Mouse (Mus musculus) heart, embryonic 14.5 days (tissue): ENCODE data around the gene Obsl1. TPM values are rescaled to one million over a fixed set of nuclear protein-coding genes. Genes with fewer than 3 reads are reported as not detected.

Experiments
- ATAC-seq: fragments of 200-750 bp; cut with Nextera tagmentation; 2 replicates; pipeline ENCODE4 v1.8.0; 2017; ENCODE audit warnings: low read depth, moderate TSS enrichment; ENCODE audit not compliant: insufficient number of reproducible peaks, insufficient read depth, low FRiP score
- H3K27ac ChIP-seq, 2 experiments: fragments of 200-500 bp in 1 of 2; fragments of 300-500 bp in 1 of 2; sonication (generic) in 1 of 2; replicated peaks in 1 of 2; 2 replicates each; pipeline ENCODE4 v1.5.1; 2012 to 2014; ENCODE audit warnings: low read depth in 2 of 2, low read length in 2 of 2, control low read depth in 1 of 2, mild to moderate bottlenecking in 1 of 2, mixed read lengths in 1 of 2; ENCODE audit not compliant: control insufficient read depth in 1 of 2, insufficient read depth in 1 of 2
- H3K27me3 ChIP-seq: fragments of 300-500 bp; sonication (generic); 2 replicates; pipeline ENCODE4 v1.6.1; 2014; ENCODE audit warnings: mild to moderate bottlenecking, low read length, control low read depth; ENCODE audit not compliant: control insufficient read depth, insufficient read depth
- H3K36me3 ChIP-seq: fragments of 300-500 bp; sonication (generic); 2 replicates; pipeline ENCODE4 v1.6.1; 2014; ENCODE audit warnings: mild to moderate bottlenecking, control low read depth, low read length, mixed read lengths; ENCODE audit not compliant: control insufficient read depth, insufficient read depth
- H3K4me1 ChIP-seq, 2 experiments: fragments of 200-500 bp in 1 of 2; fragments of 300-500 bp in 1 of 2; sonication (generic) in 1 of 2; 2 replicates each; pipeline ENCODE4 v1.6.1; 2012 to 2014; ENCODE audit warnings: low read length in 2 of 2, control low read depth in 1 of 2, mixed read lengths in 1 of 2; ENCODE audit not compliant: control insufficient read depth in 2 of 2, insufficient read depth in 2 of 2
- H3K4me2 ChIP-seq: fragments of 300-500 bp; sonication (generic); 2 replicates; pipeline ENCODE4 v1.6.1; 2014; ENCODE audit warnings: mild to moderate bottlenecking, low read length
- H3K4me3 ChIP-seq, 2 experiments: fragments of 200-500 bp in 1 of 2; fragments of 300-500 bp in 1 of 2; sonication (generic) in 1 of 2; 2 replicates each; pipeline ENCODE4 v1.5.1; 2012 to 2014; ENCODE audit warnings: low read length in 2 of 2, mild to moderate bottlenecking in 2 of 2, control low read depth in 1 of 2, low read depth in 1 of 2, moderate library complexity in 1 of 2; ENCODE audit not compliant: control insufficient read depth in 1 of 2, insufficient read depth in 1 of 2
- H3K9ac ChIP-seq: fragments of 300-500 bp; sonication (generic); 2 replicates; pipeline ENCODE4 v1.6.1; 2014; ENCODE audit warnings: mild to moderate bottlenecking, low read length
- H3K9me3 ChIP-seq: fragments of 300-500 bp; sonication (generic); 2 replicates; pipeline ENCODE4 v1.6.1; 2016; ENCODE audit warnings: low read length, control low read depth; ENCODE audit not compliant: control insufficient read depth
- WGBS: fragments of 180-500 bp; shearing (Covaris S2); extraction: QIAGEN DNeasy Blood & Tissue Kit; methylation state at CpG from one replicate; pipeline ENCODE4 v1.1.7; 2014; 5-methylcytosine and 5-hydroxymethylcytosine counted together
- polyA plus RNA-seq: library from polyadenylated mRNA; unstranded; fragments of >200 nt; fragmentation: Nextera tagmentation; extraction: Ambion mirVana; gene quantifications from 2 replicates; pipeline ENCODE4 v1.2.1, GENCODE M21; 2014

Gene Obsl1
- polyA plus RNA-seq, 1 experiment from 2014 or later: 124 TPM

DNA sequence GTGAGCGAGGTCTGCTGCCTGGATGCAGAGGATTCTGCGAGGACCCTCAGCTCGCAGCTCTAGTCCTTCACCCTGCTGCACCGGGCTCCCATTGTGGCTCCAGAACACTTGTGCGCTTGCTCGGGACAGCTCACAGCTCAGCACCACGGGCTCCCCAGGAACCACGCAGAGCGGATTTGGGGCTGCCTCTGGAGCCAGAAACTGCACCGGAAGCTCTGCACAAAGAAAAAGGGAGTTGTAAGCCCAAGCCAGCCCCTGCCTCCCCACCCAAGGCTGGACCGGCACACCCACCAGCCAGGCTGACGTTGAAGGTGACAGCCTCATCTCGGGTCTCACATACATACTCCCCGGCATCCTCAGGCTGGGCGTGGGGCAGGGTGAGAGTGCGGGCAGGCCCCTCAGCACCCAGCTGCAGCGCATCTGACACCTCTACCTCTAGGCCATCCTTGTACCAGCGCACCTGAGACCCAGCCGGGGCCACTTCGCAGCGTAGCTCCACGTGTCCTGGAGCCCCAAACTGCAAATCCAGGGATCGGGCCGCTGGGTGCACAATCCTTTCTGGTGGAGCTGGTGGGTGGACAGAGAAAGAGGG lies 13.6 kb downstream of the Obsl1 start:
- no peaks in the 10 kb centered on the region; the same call in 1 of the 2 replicates for H3K27me3 ChIP-seq
- H3K36me3 ChIP-seq: peaks cover 91% of the 10 kb centered on the region
- no peak overlapping the region for H3K4me2 ChIP-seq
- no peaks in the 10 kb centered on the region for H3K9me3 ChIP-seq
- H3K27ac ChIP-seq: no peak overlapping the region
- peaks cover 4 to 5% of the 10 kb centered on the region in 2 experiments; a peak in 3 of 4 replicates for H3K4me1 ChIP-seq
- no peak for ATAC-seq
- no peak overlapping the region for H3K9ac ChIP-seq
- H3K4me3 ChIP-seq: no peak overlapping the region
- WGBS: 61% methylated on average over 24 of the region's 24 CpGs

DNA sequence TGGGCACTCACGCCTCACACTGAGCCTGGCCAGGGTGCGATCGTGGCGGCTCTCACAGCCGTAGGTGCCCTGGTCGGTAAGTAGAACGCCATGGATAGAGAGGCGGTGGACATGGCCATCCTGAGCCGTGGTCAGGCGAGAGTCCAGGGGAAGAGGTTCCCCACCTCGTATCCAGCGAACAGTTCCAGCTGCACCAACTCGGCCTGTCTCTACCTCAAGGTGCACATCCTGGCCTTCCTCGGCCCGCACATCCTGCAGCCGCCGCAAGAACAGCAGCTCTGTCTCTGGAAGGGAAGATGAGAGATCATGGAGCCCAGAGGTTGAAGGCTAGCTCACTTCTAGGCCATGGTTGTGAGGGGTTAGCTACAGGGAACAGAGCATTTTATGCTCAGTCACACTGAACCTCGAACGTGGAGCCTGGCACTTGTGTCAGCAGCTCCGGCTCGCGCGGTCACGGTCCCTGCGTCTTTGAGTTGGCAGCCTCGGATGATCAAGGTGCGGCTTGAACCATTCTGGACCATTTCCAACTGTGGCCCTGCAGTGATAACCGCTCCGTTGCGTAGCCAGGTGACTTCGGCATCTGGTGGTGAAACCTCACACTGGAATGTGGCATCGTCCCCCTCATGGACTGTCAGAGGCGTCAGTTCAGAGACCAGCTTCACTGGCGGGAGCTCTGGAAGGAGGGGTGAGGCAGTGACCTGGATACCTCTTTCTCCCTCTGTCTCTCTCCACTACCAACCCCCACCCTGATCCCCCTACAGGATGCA lies 15.3 kb downstream of the Obsl1 start:
- H3K27ac ChIP-seq: no peak overlapping the region
- H3K9me3 ChIP-seq: no peaks in the 10 kb centered on the region
- ATAC-seq: no peak
- H3K9ac ChIP-seq: no peak overlapping the region
- no peak overlapping the region for H3K4me2 ChIP-seq
- 81% methylated on average over 34 of the region's 34 CpGs for WGBS
- H3K27me3 ChIP-seq: peaks cover 15% of the 10 kb centered on the region
- peaks cover 9% of the 10 kb centered on the region in 2 experiments; a peak in 3 of 4 replicates for H3K4me1 ChIP-seq
- peaks cover 86% of the 10 kb centered on the region for H3K36me3 ChIP-seq
- no peak overlapping the region for H3K4me3 ChIP-seq

DNA sequence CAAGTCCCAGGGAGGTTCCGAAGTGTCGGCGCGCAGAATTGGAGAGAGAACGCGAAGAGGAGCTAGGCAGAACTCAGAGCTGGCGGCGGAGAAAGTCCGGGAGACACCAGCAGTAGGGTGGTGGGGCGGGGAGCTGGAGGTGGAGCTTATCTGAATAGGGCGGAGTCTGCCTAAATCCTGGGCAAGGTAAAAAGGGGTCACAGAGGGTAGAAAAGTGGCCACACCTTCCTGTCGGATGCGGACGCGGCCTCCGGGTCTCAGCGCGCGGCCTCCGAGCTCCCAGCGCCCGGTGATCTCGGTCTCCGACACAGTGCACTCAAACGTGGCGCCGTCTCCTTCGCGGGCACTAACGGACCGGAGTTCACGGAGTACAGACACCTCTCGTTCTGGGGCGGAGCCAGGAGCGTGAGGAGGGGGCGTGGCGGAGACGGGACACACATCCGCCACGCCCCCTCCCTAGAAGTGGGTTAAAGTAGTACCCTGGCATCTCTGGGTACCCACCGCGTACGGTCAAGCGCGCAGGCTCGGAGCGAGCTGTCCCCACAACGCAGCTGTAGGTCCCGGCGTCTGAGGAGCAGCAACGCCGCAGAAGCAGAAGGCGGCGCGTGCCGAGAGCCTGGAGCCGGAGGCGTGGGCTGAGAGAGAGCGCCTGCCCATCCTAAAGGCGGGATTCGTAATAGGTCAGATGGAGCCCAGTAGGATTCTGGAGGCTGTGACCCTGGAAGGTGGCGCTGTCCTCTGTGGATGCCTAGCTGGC lies 18.7 kb downstream of the Obsl1 start:
- Histone ChIP-seq H3K4me1 (peaks cover 9% of the 10 kb centered on the region in 2 experiments; a peak in 3 of 4 replicates), H3K9ac (peak overlapping the region; percentile 58), H3K27me3 (peaks cover 45% of the 10 kb centered on the region), H3K27ac (no peak overlapping the region), H3K36me3 (peaks cover 69% of the 10 kb centered on the region), H3K4me2 (peak overlapping the region; percentile 78), H3K9me3 (no peaks in the 10 kb centered on the region), H3K4me3 (peak overlapping the region; percentile 41 to 47)
- WGBS: 4% methylated on average over 60 of the region's 62 CpGs
- peak; percentile 53 for ATAC-seq

DNA sequence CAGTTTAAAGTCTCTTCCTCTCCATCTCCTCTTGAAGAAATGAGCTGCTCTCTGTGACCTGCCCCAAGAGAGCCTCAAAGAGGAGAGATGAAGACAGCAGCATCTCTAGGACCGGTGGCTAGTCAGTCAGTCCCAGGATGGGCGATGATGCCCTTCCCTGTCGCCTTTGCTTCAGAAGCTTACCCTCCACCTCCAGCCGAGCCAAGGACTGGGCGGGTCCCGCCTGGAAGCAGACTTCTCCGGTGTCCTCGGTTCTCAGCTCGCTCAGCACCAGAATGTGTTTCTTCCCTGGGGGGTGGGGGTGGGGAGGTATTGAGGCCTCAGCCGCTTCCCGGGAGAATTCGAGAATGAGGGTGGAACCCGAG lies 19.2 kb downstream of the Obsl1 start:
- 16% methylated on average over 13 of the region's 13 CpGs for WGBS
- Histone ChIP-seq H3K4me3 (peak overlapping the region; percentile 41 to 47), H3K9ac (no peak overlapping the region), H3K4me2 (peak overlapping the region; percentile 78), H3K36me3 (peaks cover 64% of the 10 kb centered on the region), H3K9me3 (no peaks in the 10 kb centered on the region), H3K4me1 (peaks cover 9% of the 10 kb centered on the region in 2 experiments; a peak in 3 of 4 replicates), H3K27me3 (peaks cover 51% of the 10 kb centered on the region), H3K27ac (no peak overlapping the region)
- ATAC-seq: no peak

DNA sequence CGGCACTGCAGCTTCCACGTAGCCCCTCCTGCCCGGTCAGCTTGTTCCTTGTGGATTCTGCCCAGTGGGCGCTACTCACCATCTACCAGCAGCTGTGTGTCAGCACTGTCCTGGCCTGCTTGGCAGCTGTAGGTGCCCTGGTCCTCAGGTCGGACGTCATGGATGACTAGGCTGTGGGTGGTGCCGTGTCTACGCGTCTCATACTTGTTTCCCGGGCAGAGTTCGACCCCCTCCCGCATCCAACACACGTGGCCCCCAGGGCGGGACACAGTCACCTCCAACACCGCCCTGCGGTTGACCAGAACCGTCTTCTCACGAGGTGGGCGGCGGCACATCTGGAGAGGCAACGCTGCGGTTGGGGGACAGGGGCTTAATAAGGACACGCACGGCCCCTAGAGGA lies 19.7 kb downstream of the Obsl1 start:
- H3K4me2 ChIP-seq: no peak overlapping the region
- no peaks in the 10 kb centered on the region for H3K9me3 ChIP-seq
- peaks cover 56% of the 10 kb centered on the region for H3K27me3 ChIP-seq
- H3K4me1 ChIP-seq: peaks cover 9% of the 10 kb centered on the region in 2 experiments; a peak in 3 of 4 replicates
- H3K9ac ChIP-seq: no peak overlapping the region
- peaks cover 59% of the 10 kb centered on the region for H3K36me3 ChIP-seq
- WGBS: 36% methylated on average over 24 of the region's 24 CpGs
- ATAC-seq: no peak
- H3K4me3 ChIP-seq: no peak overlapping the region
- H3K27ac ChIP-seq: no peak overlapping the region

DNA sequence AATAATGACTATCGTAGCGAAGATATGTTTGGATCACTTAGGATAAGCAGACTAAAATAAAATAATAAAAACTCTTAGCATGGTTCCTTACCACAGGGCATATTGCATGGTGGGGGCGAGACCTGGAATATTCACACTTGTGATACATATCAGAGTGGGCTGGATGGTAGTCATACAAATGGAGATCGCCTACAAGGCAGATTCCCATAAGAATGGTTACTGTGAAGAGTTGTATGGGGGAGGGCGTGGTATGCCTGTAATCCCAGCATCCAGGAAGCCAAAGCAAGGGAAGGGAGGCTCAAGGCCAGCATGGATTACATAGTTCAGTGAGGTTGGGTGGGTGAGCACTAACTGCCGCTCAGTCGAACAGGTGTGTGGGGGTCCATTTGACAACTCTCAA lies 25.5 kb downstream of the Obsl1 start:
- Histone ChIP-seq H3K4me2 (no peak overlapping the region), H3K9me3 (no peaks in the 10 kb centered on the region), H3K4me3 (no peak overlapping the region), H3K27ac (no peak overlapping the region), H3K9ac (no peak overlapping the region), H3K4me1 (peaks cover 12 to 24% of the 10 kb centered on the region in 2 experiments), H3K27me3 (peaks cover 75% of the 10 kb centered on the region), H3K36me3 (peaks cover 25% of the 10 kb centered on the region)
- WGBS: 80% methylated on average over 7 of the region's 7 CpGs
- no peak for ATAC-seq

DNA sequence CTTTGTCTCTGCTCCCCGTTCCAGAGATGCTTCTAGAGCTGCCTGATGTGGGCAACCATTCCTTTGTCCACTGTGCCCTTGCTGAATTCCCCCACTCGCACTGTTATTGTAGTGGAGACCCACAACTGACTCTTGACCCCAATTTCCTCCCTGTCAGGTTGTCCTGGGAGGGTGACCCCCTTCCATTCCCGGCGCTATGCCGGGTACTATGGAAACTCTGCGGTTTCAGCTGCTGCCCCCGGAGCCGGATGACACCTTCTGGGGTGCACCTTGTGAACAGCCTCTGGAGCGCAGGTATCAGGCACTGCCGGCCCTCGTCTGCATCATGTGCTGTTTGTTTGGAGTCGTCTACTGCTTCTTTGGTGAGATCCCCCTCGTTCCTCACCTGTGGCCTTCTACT lies 26.2 kb downstream of the Obsl1 start:
- Histone ChIP-seq H3K27ac (no peak overlapping the region), H3K36me3 (peaks cover 26% of the 10 kb centered on the region), H3K4me2 (peak overlapping the region; percentile 83), H3K4me1 (peaks cover 12 to 24% of the 10 kb centered on the region in 2 experiments), H3K9ac (no peak overlapping the region), H3K4me3 (peak overlapping the region in 1 of 2 experiments; percentile 68; a peak in 3 of 4 replicates), H3K9me3 (no peaks in the 10 kb centered on the region), H3K27me3 (peaks cover 70% of the 10 kb centered on the region)
- no peak for ATAC-seq
- WGBS: 24% methylated on average over 13 of the region's 13 CpGs
